Mouse (Mus musculus) intestine, embryonic 16.5 days (tissue): ENCODE measurements around the gene Dctd. TPM values are rescaled to one million over a fixed set of nuclear protein-coding genes. Genes with fewer than 3 reads are reported as not detected.

Experiments
- ATAC-seq: fragments of 200-750 bp; cut with Nextera tagmentation; 2 replicates; pipeline ENCODE4 v1.8.0; 2017; ENCODE audit warnings: moderate TSS enrichment, moderate library complexity
- H3K27ac ChIP-seq: fragments of 300-500 bp; sonication (generic); 2 replicates; pipeline ENCODE4 v1.5.1; 2014; ENCODE audit warnings: mild to moderate bottlenecking, low read length
- H3K27me3 ChIP-seq: fragments of 300-500 bp; sonication (generic); replicated peaks from 2 replicates; pipeline ENCODE4 v1.6.1; 2014; ENCODE audit warnings: low read length, control low read depth, mixed read lengths; ENCODE audit not compliant: control insufficient read depth, insufficient read depth
- H3K36me3 ChIP-seq: fragments of 300-500 bp; sonication (generic); 2 replicates; pipeline ENCODE4 v1.6.1; 2014; ENCODE audit warnings: low read length, control low read depth; ENCODE audit not compliant: control insufficient read depth, insufficient read depth
- H3K4me1 ChIP-seq: fragments of 300-500 bp; sonication (generic); 2 replicates; pipeline ENCODE4 v1.6.1; 2014; ENCODE audit warnings: low read length, control low read depth, mixed read lengths; ENCODE audit not compliant: control insufficient read depth, insufficient read depth
- H3K4me2 ChIP-seq: fragments of 300-500 bp; sonication (generic); 2 replicates; pipeline ENCODE4 v1.6.1; 2014; ENCODE audit warnings: low read depth, low read length, control low read depth
- H3K4me3 ChIP-seq: fragments of 300-500 bp; sonication (generic); 2 replicates; pipeline ENCODE4 v1.5.1; 2014; ENCODE audit warnings: mild to moderate bottlenecking, low read length
- H3K9ac ChIP-seq: fragments of 300-500 bp; sonication (generic); 2 replicates; pipeline ENCODE4 v1.6.1; 2014; ENCODE audit warnings: low read depth, low read length
- H3K9me3 ChIP-seq: fragments of 300-500 bp; sonication (generic); 2 replicates; pipeline ENCODE4 v1.6.1; 2016; ENCODE audit warnings: low read length, control low read depth; ENCODE audit not compliant: control insufficient read depth
- WGBS: fragments of 180-500 bp; shearing (Covaris S2); extraction: QIAGEN DNeasy Blood & Tissue Kit; methylation state at CpG from one replicate; pipeline ENCODE4 v1.1.7; 2014; 5-methylcytosine and 5-hydroxymethylcytosine counted together
- polyA plus RNA-seq: library from polyadenylated mRNA; unstranded; fragments of >200 nt; fragmentation: Nextera tagmentation; extraction: Ambion mirVana; gene quantifications from 2 replicates; pipeline ENCODE4 v1.2.1, GENCODE M21; 2015

Dctd gene
- polyA plus RNA-seq, 1 experiment from 2014 or later = 30.2 TPM

DNA sequence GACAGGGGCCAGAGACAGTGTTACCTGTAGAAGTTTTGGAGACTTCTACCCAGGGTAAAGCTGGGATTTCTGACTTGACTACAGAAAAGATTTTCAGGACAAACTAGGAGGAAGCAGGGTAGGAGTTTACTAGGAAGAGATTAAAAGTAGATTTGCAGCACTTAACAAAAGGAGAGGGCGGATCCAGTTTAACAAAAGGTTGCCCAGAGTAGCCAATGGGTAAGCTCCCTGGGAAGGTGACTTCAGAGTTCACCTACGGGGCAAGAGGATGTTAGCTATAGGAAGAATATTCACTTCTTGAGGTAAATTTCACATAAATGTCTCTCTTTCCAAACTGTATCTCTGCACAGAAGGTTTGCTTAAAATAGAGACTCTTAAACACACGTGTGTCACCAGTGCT lies 103.7 kb downstream of the Dctd start:
- WGBS = 72% methylated on average over 3 of the region's 3 CpGs

More for the DNA sequence above, 103.7 kb downstream of the Dctd start:
- no peak for ATAC-seq
- no peak overlapping the region for H3K4me2 ChIP-seq
- H3K4me3 ChIP-seq = no peak overlapping the region
- no peaks in the 10 kb centered on the region for H3K9me3 ChIP-seq
- H3K4me1 ChIP-seq = no peaks in the 10 kb centered on the region
- no peaks in the 10 kb centered on the region for H3K27me3 ChIP-seq
- H3K27ac ChIP-seq = no peak overlapping the region
- H3K36me3 ChIP-seq = no peaks in the 10 kb centered on the region
- no peak overlapping the region for H3K9ac ChIP-seq

Other genes with a start within 250 kb of the Dctd start
- 5.6 and 7.0 TPM in 2 replicates for gene Wwc2, start 108.2 kb upstream of the Dctd start, polyA plus RNA-seq